Mouse (Mus musculus) neutrophil, adult 5-6 weeks (primary cell): ENCODE measurements at regions not wholly inside any gene's neighbourhood (a gene's known extent, or its start where the extent isn't known, plus 50 kb on each side); places are given as distances from the start of the nearest gene placed in this dataset.

Experiments used
- ATAC-seq: fragments of 151-379, 151-347 bp; 2 replicates; pipeline ENCODE4 v1.8.0; 2017; ENCODE audit warnings: mild to moderate bottlenecking, moderate TSS enrichment; ENCODE audit not compliant: insufficient number of reproducible peaks, poor library complexity, low FRiP score, severe bottlenecking; ENCODE audit errors: extremely low read depth

DNA sequence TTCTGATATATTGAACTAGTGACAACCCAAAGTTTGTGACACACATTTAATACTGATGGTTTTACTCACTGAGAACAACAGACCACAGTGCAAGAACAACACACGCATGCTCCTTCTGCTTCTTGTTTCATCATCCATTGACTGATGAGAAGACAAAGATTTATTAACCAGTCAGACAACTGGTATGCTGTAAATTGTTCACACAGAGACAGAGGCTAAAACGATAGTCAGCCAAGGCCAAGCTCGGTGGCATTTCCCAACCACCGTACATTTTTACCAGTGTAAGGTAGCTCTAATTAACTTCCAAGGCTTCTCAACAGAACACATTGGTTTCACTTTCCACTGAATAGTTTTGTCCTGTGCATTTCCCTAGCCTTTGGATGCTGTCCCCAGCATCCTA is 287.8 kb downstream of the 1700129C05Rik start:
- ATAC-seq = no peak

- ATAC-seq = no peak
These were observed 298.1 kb downstream of the 1700129C05Rik start for GRCm38 (mm10) chr14:58844565-58844964.

GRCm38 (mm10) chr14:58842196-58842886 is 300.4 kb downstream of the 1700129C05Rik start:
- no peak for ATAC-seq

GRCm38 (mm10) chr14:58822938-58823337 is 319.8 kb downstream of the 1700129C05Rik start:
- no peak for ATAC-seq

GRCm38 (mm10) chr14:58817961-58818504 is 324.7 kb downstream of the 1700129C05Rik start:
- ATAC-seq = no peak

GRCm38 (mm10) chr14:58816540-58816876 is 326.2 kb downstream of the 1700129C05Rik start:
- no peak for ATAC-seq

DNA sequence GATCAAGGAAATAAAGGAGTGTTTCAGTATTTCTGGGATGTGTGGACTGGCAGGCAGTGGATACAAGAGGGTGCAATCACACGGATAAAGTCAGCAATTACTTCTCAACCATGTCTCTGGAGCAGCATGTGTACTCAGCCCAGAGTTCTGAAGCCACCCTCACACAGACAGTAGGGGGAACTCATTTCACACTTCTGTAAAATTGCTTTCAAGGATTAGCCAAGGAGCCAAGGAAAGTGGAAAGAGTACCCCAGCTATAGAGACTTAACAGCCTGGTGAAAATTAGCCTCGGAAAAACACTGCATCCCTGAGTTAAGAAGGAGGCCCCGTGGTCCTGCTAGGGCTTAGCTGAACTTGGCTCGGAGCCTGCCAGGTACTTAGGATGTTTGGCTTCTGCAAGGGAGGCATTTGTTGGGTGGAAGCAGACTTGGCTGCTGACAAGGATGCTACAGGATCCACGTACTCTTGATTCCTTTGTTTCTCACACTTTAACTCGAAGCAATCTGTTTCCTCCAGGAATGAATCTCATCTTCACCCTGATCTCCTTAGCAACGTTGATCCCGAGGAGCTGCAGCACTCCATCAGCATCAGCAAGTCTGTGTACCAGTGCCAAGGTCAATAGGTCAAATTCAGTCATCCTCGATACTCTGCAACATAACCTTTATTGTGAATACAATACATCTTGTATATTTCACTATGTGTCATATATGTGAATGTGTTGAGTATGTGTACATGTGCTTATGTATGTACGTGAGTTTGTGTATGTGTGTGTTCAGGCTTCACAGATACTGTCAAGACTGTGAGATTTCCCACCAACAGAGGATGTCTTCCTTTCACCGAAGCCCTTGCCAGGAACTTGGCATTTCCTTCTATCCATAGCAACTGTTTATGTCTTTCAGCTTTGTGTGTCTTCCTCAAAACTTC is 326.8 kb downstream of the 1700129C05Rik start:
- no peak for ATAC-seq

DNA sequence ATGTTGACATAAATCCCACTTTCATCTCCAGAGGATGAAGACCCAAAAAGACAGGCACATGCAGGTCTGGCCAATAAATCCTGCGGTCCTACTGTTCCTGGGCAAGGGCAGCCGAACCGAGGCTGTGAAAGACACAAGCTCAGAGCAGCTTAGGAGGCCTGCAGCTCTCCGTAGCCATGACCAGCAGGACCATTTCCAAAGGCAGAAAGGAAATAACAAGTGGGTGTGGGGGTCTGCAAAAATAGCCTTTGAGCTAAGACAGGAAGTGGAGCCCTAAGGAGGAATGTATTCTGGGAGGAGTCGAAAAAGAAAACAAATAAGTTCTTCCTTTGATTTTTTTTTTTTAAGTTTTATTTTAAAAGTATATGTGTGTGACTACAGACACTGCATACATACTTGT is 330.1 kb downstream of the 1700129C05Rik start:
- no peak for ATAC-seq

DNA sequence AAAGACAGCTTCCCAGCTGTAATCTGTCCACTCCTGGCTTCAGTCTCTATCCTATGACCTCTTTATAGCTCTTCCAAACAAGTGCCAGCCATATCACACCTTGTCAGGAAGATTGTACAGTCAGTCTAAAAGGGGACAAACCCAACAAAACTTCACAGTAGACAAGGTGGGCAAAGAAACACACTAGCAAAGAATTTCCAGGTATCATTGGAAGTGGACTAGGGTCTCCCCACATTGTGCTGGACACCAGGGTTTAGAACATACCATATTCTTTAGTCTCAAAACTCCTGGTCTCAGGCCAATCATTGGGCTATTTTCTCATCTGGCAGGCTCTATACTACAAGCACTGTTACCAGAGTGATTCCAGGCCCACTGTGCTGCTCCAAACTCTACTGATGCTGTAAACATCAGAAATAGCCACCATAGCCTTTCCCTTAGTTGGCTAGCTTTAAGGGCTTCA is 341.3 kb downstream of the 1700129C05Rik start:
- ATAC-seq = no peak

- no peak for ATAC-seq
These were observed 354.3 kb downstream of the 1700129C05Rik start for GRCm38 (mm10) chr14:58788190-58788945.

DNA sequence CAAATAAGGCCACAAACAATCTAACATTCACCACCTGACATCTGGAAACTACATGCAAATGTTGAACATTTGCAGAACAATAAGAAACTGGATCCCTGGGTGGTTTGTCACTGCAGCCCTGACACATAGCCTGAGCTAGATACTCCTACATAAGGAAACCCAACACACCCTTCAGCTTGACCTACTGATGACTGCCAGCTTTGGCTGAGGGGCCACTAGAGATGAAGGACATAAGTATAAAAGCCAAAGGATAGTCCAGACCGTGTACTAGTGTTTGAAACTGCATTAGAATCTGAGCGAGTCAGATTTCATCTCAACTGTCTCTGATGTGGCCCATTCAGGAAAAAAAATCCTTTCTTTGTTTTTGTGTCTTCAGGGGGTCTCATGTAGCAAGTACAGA is 355.1 kb downstream of the 1700129C05Rik start:
- ATAC-seq = no peak

DNA sequence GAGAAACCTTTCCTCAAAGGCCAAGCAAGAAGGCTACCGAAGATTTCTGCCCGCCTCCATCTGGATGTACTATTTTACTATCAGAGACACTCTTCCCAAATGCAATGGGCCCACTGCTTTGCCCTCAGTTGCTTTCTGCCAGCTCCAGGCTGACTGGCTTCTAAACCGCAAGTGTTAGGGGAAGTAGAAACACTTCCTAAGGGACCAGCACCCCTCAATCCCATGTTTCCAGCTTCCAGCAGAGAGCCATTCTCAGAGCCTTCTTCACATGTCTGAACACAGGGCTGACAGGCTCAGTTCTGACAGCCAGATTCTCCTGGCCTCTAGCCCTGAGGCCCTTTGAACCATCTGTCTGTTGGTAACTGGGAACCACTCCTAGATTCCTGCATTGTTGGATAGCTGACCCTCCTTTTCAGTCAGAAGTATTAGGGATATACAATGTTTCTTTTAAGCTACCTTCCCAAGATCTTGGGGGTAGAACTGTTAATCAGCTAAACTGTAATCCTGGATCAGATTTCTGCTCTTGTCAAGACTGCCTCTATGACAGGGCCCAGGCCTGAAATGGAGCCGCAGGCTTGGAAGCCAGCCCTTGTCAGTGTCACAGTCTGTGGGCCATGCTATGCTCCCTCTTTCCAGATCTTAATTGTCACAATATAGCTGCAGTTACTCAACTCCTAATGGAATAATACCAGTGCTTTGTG is 355.8 kb downstream of the 1700129C05Rik start:
- ATAC-seq = no peak

GRCm38 (mm10) chr14:58783201-58783600 is 359.5 kb downstream of the 1700129C05Rik start:
- ATAC-seq = no peak

DNA sequence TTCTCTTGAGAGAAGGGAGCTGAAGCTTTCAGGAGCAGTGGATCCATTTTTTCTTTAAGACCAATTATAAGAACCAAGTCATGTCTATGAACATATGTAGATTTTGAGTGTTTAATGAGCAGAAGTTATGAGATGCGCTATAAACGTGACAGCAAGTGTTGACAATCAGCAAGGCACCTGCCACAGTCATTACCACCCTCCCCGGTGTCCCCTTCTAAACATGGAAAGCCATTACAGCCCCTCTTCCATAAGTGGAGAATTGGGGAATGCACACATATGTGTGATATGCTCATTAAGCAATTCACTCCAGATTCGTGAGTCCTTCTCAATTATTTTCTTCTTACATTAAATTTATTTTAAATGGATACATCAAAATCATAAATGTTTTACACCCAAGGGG is 362.4 kb downstream of the 1700129C05Rik start:
- no peak for ATAC-seq

DNA sequence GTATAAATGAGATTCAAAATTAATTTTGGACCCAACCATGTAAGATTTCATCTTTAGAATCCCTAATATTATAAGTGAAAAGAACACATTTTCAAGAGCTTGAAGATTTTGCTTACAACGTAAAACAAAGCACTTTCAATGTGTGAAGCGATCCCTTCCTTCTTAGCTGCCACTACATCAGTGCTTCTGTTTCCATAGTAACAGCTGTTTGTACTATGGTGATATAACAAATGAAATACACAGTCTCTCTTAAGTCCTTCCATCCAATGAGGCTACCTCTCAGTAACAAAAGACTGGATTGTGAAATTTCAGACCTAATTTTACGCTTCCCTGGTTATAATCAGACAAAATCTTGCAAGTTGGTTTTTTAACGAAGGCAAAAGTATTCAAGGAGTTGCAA is 364.0 kb downstream of the 1700129C05Rik start:
- ATAC-seq = no peak

DNA sequence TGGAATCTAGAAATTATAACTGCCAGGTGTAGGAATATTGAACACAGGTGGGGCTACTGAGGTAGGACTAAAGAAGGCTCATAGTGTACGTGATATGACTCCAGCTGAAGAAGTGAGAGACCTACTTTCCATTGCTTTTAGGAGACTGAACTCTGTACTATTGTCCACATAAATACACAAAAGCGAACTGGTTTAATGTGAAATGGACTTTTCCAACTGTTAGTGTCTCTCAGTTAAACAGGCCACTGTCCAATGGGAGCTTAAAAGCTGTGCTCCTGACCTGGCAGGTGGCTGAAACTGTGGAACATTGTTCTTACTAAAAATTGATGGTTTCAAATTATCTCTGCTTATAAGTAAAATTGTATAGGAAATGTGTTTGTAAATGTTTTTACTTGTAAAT is 381.4 kb downstream of the 1700129C05Rik start:
- ATAC-seq = no peak

DNA sequence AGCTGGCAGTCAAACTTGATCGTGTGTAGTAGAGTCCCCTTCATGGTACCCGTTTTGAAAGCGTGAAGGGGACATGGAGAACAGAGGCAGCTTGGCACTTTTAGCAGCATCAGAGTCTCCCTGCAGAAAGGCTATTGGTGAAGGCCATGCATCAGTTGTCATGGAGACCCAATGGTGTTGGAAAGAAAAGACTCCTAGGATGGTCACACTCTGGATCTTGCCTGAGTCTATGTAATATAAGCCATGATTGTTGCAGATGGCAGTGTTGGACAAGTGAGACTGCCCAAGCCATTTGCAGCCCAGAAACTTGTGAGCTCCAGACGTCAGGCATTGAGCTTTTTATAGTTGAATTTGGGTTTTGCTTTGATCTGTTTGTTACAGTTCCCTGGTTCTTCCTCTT is 382.9 kb downstream of the 1700129C05Rik start:
- no peak for ATAC-seq

DNA sequence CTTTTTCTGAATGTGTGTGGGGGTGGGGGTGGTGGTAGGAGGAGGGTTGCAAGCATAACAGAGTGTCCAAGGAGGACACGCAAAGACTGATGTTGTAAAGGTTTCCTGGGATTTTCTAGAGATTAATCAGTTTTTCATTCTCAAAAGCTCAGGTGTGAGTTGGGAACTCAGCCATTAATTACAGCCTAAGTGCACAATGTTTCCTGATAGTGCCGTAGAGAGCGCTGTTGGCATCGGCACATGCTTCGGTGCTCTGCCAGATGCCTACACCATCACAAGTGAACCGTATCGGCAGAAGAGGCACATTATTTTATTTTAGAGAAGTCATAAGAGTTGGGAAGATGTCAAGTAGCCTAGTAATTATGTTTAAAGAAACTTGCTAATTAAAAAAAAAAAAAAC is 388.9 kb downstream of the 1700129C05Rik start:
- ATAC-seq = no peak

DNA sequence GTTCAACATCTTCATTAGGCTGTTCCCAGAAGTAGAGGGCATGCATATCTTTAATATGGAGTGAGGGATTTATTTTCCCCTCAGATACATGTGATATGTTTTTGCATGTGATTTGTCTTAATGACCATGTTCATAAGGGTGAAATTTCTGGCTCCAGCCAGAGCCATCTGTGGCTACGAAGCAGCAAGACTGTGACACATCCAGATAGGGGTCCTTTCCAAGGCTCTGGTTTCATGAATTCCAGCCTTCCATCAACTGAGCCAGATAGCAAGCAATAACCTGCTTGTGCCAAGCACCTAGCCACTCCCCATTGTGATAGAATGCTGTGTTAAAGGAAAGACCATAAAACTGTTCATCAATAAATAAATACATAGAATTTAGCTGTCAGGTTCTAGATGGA is 389.6 kb downstream of the 1700129C05Rik start:
- no peak for ATAC-seq
